Mouse (Mus musculus) stomach, embryonic 16.5 days (tissue): Measurements from ENCODE around the gene Alox12b. TPM values are rescaled to one million over a fixed set of nuclear protein-coding genes. Genes with fewer than 3 reads are reported as not detected.

Experiments
- ATAC-seq: fragments of 200-750 bp; cut with Nextera tagmentation; 2 replicates; pipeline ENCODE4 v1.8.0; 2017; ENCODE audit warnings: moderate number of reproducible peaks, moderate TSS enrichment; ENCODE audit not compliant: insufficient read depth, low FRiP score
- H3K27ac ChIP-seq: fragments of 300-500 bp; sonication (generic); 2 replicates; pipeline ENCODE4 v1.5.1; 2014; ENCODE audit warnings: low read length
- H3K27me3 ChIP-seq: fragments of 300-500 bp; sonication (generic); 2 replicates; pipeline ENCODE4 v1.6.1; 2014; ENCODE audit warnings: low read length, control low read depth, mixed read lengths; ENCODE audit not compliant: control insufficient read depth, insufficient read depth
- H3K36me3 ChIP-seq: fragments of 300-500 bp; sonication (generic); 2 replicates; pipeline ENCODE4 v1.6.1; 2014; ENCODE audit warnings: low read length; ENCODE audit not compliant: control insufficient read depth, insufficient read depth
- H3K4me1 ChIP-seq: fragments of 300-500 bp; sonication (generic); 2 replicates; pipeline ENCODE4 v1.6.1; 2014; ENCODE audit warnings: low read length, control low read depth, mixed read lengths; ENCODE audit not compliant: control insufficient read depth, insufficient read depth
- H3K4me2 ChIP-seq: fragments of 300-500 bp; sonication (generic); 2 replicates; pipeline ENCODE4 v1.6.1; 2014; ENCODE audit warnings: low read depth, low read length, mixed read lengths
- H3K4me3 ChIP-seq: fragments of 300-500 bp; sonication (generic); replicated peaks from 2 replicates; pipeline ENCODE4 v1.5.1; 2014; ENCODE audit warnings: mild to moderate bottlenecking, low read length
- H3K9ac ChIP-seq: fragments of 300-500 bp; sonication (generic); 2 replicates; pipeline ENCODE4 v1.6.1; 2014; ENCODE audit warnings: low read length
- H3K9me3 ChIP-seq: fragments of 300-500 bp; sonication (generic); replicated peaks from 2 replicates; pipeline ENCODE4 v1.6.1; 2016; ENCODE audit warnings: low read length, control low read depth; ENCODE audit not compliant: control insufficient read depth
- WGBS: fragments of 180-500 bp; shearing (Covaris S2); extraction: QIAGEN DNeasy Blood & Tissue Kit; methylation state at CpG from one replicate; pipeline ENCODE4 v1.1.7; 2014; 5-methylcytosine and 5-hydroxymethylcytosine counted together
- polyA plus RNA-seq: library from polyadenylated mRNA; unstranded; fragments of >200 nt; fragmentation: Nextera tagmentation; extraction: Ambion mirVana; gene quantifications from 2 replicates; pipeline ENCODE4 v1.2.1, GENCODE M21; 2015

Gene Alox12b
- polyA plus RNA-seq, 1 experiment from 2014 or later: 42.2 TPM

DNA sequence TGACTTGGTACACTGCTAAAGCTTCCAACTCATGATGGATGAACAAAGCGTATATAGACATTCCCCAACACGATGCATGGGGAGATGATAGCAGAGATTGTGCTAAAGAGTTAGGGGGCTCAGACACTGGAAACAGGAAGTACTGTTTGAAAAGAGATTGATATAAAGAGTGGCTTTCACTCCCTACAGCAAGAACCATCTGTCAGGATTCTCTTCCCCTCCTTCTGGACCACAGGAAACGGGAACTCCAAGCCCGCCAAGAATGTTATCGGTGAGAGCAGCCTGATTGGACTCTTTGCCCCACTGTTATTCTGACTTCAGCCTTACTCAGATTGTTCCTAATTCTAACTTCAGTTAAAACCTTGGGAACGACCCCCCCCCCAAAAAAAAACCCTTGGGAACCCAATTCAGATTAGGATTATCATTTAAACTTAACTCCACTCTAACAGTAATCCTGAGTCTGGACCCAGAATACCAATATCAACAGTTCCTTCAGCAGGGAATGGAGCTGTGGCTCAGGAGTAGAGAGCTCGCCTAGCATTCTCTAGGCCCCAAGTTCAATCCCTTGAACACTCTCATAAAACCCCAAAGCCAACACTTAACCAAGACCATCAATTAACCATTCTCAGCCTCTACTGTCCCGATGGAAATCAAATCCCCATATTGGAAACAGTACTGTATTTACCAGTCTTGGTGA is 28.2 kb upstream of the Alox12b start:
- Histone ChIP-seq H3K27ac (no peak overlapping the region), H3K36me3 (no peaks in the 10 kb centered on the region), H3K4me1 (peaks cover 9% of the 10 kb centered on the region), H3K4me2 (no peak overlapping the region), H3K4me3 (no peak overlapping the region), H3K27me3 (no peaks in the 10 kb centered on the region), H3K9ac (no peak overlapping the region), H3K9me3 (no peaks in the 10 kb centered on the region)
- WGBS: 67% methylated on average over 8 of the region's 8 CpGs
- ATAC-seq: no peak

DNA sequence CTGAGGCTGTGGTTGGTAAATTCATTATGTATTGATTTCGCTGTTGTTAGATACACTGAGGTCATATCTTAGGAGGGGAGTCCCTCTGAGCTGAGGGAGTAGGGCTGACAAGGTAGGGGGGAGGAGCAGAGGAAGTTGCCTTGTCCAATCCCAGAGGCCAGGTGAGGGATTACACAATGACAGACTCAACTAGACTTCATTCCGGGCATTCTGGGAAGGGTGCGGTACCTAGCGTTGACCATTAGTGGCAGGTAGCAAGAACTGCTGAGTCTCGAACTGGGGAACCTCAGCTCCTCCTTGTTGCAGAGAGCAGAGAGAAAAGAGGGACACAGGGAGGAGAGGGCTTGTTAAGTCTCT is 23.2 kb upstream of the Alox12b start:
- Histone ChIP-seq H3K4me3 (peak overlapping the region; percentile 54), H3K36me3 (no peaks in the 10 kb centered on the region), H3K9ac (0 out of 2 replicates have a peak overlapping the region, but pooled peaks have one; percentile 70), H3K27ac (no peak overlapping the region), H3K4me2 (peak overlapping the region; percentile 73), H3K27me3 (no peaks in the 10 kb centered on the region), H3K9me3 (no peaks in the 10 kb centered on the region), H3K4me1 (0 out of 2 replicates have a peak, but pooled peaks cover 13% of the 10 kb centered on the region)
- no peak for ATAC-seq
- WGBS: 18% methylated on average over 5 of the region's 5 CpGs

DNA sequence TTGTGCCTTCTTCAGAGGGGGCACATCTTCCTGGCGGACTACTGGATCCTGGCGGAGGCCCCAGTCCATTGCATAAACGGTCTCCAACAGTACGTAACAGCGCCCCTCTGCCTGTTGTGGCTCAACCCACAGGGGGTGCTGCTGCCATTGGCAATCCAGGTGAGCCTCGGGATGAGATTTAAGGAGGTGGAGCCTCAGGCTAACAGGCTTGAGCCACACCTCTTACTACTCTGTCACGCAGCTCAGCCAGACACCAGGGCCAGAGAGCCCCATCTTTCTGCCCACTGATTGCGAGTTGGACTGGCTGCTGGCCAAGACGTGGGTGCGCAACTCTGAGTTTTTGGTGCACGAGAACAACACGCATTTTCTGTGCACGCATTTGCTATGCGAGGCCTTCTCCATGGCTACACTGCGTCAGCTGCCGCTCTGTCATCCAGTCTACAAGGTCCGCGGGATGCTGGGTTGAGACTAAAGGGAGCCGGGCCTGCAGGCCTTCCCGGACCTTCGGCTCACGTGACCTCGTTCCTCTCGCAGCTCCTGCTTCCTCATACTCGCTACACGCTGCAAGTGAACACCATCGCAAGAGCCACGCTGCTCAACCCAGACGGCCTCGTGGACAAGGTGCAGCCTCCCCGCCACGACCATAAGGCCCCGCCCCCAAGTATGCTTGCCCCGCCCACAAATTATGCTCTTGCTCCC is 22.7 kb upstream of the Alox12b start:
- WGBS: 2% methylated on average over 34 of the region's 34 CpGs
- Histone ChIP-seq H3K4me1 (0 out of 2 replicates have a peak, but pooled peaks cover 13% of the 10 kb centered on the region), H3K9me3 (no peaks in the 10 kb centered on the region), H3K4me2 (peak overlapping the region; percentile 73), H3K27ac (no peak overlapping the region), H3K36me3 (no peaks in the 10 kb centered on the region), H3K27me3 (no peaks in the 10 kb centered on the region), H3K9ac (peak overlapping the region; percentile 70), H3K4me3 (peak overlapping the region; percentile 54)
- ATAC-seq: peak; percentile 79

DNA sequence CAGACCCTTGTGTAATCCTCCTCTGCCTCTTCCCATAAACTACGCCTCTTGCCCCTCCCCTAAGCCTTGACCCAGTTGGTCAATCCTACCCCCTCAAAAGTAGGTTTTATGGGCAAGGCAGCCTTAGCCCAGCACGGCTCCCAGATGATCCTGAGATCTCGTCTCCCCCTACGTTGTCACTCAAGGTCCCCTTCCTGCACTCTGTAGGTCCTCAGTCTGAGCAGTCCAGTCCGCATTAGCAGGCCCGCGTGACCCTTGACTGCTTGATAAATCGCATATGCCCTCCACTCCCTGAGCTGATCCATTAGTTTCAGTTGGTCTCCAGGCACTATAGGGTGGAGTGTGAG is 22.2 kb upstream of the Alox12b start:
- ATAC-seq: peak; percentile 27; the same call in 1 of the 2 replicates
- Histone ChIP-seq H3K4me1 (0 out of 2 replicates have a peak, but pooled peaks cover 13% of the 10 kb centered on the region), H3K9ac (peak overlapping the region; percentile 70)

DNA sequence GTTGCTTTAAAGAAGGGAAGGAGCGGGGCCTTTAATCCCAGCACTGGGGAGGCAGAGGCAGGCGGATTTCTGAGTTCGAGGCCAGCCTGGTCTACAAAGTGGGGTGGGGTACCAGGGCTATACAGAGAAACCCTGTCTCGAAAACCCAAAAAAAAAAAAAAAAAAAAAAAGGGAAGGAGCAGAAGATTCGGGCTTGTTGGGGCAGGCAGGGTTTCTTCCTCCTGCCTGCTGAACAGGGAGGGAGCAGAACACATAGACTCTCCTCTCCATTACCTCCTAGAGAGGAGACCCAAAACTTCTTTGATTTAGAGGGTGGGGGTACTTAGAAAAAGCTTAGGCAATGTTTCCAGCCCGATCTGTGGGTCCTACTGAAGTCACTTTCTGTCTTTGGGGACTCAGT is 21.4 kb upstream of the Alox12b start:
- Histone ChIP-seq H3K27ac (no peak overlapping the region), H3K4me2 (no peak overlapping the region), H3K36me3 (no peaks in the 10 kb centered on the region), H3K4me3 (no peak overlapping the region), H3K9me3 (no peaks in the 10 kb centered on the region), H3K9ac (no peak overlapping the region), H3K4me1 (0 out of 2 replicates have a peak, but pooled peaks cover 13% of the 10 kb centered on the region), H3K27me3 (no peaks in the 10 kb centered on the region)
- no peak for ATAC-seq
- WGBS: 87% methylated on average over 6 of the region's 6 CpGs

More for the DNA sequence above, 22.2 kb upstream of the Alox12b start:
- H3K4me2 ChIP-seq: peak overlapping the region; percentile 73
- H3K27me3 ChIP-seq: no peaks in the 10 kb centered on the region
- H3K4me3 ChIP-seq: peak overlapping the region; percentile 54
- WGBS: 28% methylated on average over 8 of the region's 8 CpGs
- H3K9me3 ChIP-seq: no peaks in the 10 kb centered on the region
- no peaks in the 10 kb centered on the region for H3K36me3 ChIP-seq
- H3K27ac ChIP-seq: no peak overlapping the region

DNA sequence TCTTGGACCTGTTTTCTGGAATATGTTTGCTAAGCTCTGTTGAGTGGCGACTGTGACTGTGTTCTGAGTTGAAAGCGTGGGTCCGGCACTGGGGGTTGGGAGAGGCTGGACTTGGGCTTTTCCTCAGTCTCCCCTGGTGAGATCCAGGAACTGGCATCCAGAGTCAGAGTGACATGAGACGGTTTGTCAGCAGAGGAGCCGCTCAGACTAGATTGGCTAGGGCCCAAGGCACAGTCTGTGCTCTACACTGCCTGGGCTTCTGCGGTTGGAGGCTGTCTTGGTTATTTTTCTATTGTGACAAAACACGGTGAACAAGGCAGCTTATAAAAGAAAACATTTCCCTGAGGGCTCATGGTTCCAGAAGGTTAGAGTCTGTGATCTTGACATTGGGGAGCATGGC is 9.2 kb upstream of the Alox12b start:
- H3K4me2 ChIP-seq: no peak overlapping the region
- no peaks in the 10 kb centered on the region for H3K36me3 ChIP-seq
- H3K9ac ChIP-seq: no peak overlapping the region
- WGBS: 78% methylated on average over 7 of the region's 7 CpGs
- no peak overlapping the region for H3K4me3 ChIP-seq
- no peaks in the 10 kb centered on the region for H3K27me3 ChIP-seq
- H3K4me1 ChIP-seq: peaks cover 6% of the 10 kb centered on the region; the same call in 1 of the 2 replicates
- ATAC-seq: no peak
- no peaks in the 10 kb centered on the region for H3K9me3 ChIP-seq
- no peak overlapping the region for H3K27ac ChIP-seq

DNA sequence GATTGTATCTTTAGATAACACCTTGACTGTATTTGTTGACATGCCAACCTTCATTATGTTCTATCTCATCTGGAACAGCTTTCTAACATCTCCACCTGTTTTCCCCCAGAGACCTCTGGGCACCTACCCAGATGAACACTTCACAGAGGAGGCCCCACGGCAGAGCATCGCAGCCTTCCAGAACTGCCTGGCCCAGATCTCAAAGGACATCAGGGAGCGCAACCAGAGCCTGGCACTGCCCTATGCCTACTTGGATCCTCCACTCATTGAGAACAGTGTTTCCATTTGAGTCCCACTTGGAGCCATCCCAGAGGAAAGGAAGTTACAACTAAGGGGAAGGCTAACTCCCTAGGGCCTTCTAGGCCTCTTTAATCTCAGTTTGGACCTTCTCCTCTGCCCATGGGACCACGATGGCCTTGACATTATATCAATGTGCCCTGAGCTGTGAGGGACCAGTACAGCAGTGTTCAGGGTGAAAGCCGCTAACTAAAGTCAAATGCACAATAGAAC is 8.3 kb upstream of the Alox12b start:
- no peak overlapping the region for H3K4me2 ChIP-seq
- no peak overlapping the region for H3K9ac ChIP-seq
- ATAC-seq: no peak
- H3K27ac ChIP-seq: no peak overlapping the region
- no peak overlapping the region for H3K4me3 ChIP-seq
- no peaks in the 10 kb centered on the region for H3K27me3 ChIP-seq
- H3K36me3 ChIP-seq: no peaks in the 10 kb centered on the region
- no peaks in the 10 kb centered on the region for H3K9me3 ChIP-seq
- WGBS: 86% methylated on average over 5 of the region's 5 CpGs
- H3K4me1 ChIP-seq: peaks cover 6% of the 10 kb centered on the region; the same call in 1 of the 2 replicates

DNA sequence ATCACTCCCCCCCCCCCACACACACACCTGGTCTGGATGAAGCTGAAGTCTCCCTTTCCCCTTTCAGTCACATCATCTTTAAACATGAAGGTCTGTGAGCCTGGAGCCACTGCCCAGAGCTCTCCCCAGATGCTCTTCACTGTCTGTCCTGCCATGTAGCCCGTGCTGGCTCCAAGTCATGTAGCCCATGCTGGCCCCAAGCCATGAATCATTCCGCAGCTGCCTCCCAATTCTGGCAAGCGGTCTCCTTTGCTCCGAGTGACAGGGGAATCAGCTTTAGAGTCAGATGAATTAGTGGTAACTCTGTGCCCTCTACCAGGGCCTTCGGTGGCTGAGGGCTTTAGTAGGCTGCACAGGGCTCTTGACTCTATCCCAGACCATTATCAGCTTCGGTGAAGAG is 7.1 kb upstream of the Alox12b start:
- Histone ChIP-seq H3K9me3 (no peaks in the 10 kb centered on the region), H3K36me3 (no peaks in the 10 kb centered on the region), H3K27ac (no peak overlapping the region), H3K4me1 (peaks cover 6% of the 10 kb centered on the region; the same call in 1 of the 2 replicates), H3K27me3 (no peaks in the 10 kb centered on the region), H3K4me2 (no peak overlapping the region), H3K9ac (no peak overlapping the region), H3K4me3 (no peak overlapping the region)
- ATAC-seq: no peak
- WGBS: 73% methylated on average over 6 of the region's 6 CpGs

DNA sequence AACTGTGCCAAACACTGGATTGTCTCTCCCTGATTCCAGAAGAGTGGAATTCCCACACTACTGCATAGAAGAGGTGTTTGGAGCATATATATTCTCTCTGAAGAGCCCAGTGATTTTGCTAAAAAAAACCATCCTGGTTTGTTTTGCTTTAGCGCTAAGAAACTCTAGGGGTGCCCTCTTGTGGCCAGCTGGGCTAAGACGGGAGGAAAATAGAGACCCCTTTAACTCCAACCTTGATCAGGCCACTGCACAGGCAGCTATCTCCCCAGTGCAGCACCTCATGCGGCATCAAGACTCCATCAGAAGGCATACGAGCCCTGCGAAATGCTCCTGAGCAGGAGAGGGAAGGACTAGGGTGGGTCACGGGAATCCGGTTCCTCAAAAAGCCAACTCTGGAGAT is 6.3 kb upstream of the Alox12b start:
- Histone ChIP-seq H3K4me3 (peak overlapping the region; percentile 32), H3K9me3 (no peaks in the 10 kb centered on the region), H3K27me3 (no peaks in the 10 kb centered on the region), H3K4me2 (peak overlapping the region; percentile 52), H3K36me3 (no peaks in the 10 kb centered on the region), H3K9ac (peak overlapping the region; percentile 60), H3K27ac (no peak overlapping the region), H3K4me1 (peaks cover 6% of the 10 kb centered on the region; the same call in 1 of the 2 replicates)
- ATAC-seq: peak; percentile 29; the same call in 1 of the 2 replicates
- 6% methylated on average over 7 of the region's 7 CpGs for WGBS
